Mouse (Mus musculus) layer of hippocampus, postnatal 14 days (tissue): Measurements from ENCODE around the gene Zfp85. TPM values are rescaled to one million over a fixed set of nuclear protein-coding genes. Genes with fewer than 3 reads are reported as not detected.
A peak's percentile ranks its signal among the peaks of the same experiment; 100 is the strongest.
"Not testable (repeated sequence)": the region's sequence is repeated elsewhere in the genome, so short reads cannot be mapped to it uniquely, and the experiment has no call there.

Experiments used
- DNase-seq, 2 experiments: peaks; one replicate each; pipeline ENCODE4 v3.0.0; 2021 to 2022; ENCODE audit warnings: low spot score in 2 of 2, mixed read lengths in 1 of 2
- long read RNA-seq, 2 experiments: library from polyadenylated mRNA; stranded (forward); transcript quantifications; one replicate each; pipeline ENCODE4 v2.0.0; 2021
- total RNA-seq, 2 experiments: library from RNA; stranded (reverse); gene quantifications; 2 replicates each; pipeline ENCODE4 v1.2.3; 2021

Gene Zfp85
- total RNA-seq, result 1 to 10 TPM; 5.7 to 6.9 TPM
- long read RNA-seq, experiment 1, partial matches to known transcripts, result 0 of 5 reads
- long read RNA-seq, experiment 1, other reads (novel, unspliced or antisense), result 4 of 5 reads
- long read RNA-seq, experiment 2, partial matches to known transcripts, result 0 of 3 reads
- long read RNA-seq, experiment 2, other reads (novel, unspliced or antisense), result 0 of 3 reads

DNA sequence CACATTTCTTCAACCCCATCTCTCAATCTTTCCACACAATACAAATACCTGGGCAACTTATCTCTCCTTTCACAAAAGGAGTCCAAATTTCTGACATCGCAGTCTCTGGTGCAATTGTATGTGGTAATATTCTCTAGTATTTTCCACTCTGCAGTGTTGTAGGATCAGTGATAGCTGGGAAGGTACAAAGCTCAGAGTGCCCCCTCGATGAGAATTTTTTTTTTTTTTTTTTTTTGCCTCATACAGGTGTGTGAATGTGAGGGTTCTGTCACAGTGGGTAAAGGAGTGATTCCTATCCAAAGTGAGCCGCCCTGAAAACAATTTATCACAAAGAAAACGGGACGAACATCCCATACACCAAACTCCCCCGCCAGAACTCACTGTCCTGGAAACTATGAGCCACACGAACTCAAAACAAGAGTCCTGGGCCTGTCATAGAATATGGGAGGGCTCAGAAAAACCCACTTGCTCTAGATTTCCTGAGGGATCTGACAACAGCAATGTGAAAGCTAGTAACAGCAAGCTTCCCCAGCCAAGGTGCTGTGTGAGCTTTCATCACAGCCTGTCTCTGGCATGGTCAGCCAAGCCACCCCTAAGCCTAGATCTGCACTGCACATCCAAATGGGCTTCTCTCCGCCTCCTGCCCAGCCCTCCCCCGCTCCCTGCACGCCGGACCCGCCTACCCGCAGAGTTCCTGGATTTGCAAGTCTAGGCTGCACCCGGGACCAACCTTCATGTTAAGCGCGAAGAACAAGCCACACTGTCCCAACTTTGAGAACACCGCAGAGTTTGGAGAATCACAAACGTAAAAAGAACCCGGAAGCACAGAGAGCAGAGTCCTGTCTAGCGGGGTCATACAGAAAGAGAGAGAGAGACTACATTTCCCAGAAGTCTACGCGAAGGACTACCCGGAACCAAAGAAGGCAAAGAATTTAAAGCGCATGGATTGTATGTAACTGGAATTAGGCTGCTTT lies at the start of gene Zfp85:
TSS of gene Zfp85 (minus strand) at position 896 of the 974 bp plus-strand sequence.
- DNase-seq, result peak; percentile 54 to 66

DNA sequence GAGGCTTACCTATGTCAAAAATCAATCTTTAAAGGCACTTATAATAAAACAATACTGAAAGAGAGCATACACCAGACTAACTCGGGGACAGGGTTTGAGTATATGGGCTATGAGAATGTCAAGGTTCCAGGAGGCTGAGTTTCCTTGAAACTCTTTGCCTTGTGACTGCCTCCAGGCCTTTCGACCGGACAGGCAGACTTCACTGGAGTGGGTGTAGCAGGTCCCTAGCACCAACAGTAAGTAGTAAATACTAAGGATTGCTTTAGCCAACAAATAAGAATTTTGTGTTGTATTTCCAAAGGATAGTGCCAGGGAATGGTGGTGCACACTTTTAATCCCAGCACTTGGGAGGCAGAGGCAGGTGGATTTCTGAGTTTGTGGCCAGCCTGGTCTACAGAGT lies 44.1 kb upstream of the Zfp85 start:
- not testable (repeated sequence) for DNase-seq

DNA sequence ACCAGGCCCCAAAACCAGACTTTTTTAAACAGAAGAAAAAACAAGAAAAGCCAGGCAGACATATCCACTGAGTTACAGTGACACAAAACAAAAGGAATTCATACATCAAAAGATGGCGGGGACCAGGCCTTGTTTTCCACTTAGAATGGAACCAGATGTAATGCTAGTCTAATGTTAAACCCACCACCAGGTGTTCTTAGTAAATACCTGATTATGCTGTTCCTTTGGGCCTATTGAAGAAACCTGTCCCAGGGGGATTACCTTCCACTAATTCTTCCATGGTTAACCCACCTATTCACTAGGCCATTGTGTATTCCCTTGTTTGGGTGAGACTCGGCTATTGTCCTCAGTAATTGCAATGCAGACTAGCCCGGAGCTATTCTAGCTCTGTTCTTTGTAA lies 43.6 kb upstream of the Zfp85 start:
- no peak for DNase-seq

DNA sequence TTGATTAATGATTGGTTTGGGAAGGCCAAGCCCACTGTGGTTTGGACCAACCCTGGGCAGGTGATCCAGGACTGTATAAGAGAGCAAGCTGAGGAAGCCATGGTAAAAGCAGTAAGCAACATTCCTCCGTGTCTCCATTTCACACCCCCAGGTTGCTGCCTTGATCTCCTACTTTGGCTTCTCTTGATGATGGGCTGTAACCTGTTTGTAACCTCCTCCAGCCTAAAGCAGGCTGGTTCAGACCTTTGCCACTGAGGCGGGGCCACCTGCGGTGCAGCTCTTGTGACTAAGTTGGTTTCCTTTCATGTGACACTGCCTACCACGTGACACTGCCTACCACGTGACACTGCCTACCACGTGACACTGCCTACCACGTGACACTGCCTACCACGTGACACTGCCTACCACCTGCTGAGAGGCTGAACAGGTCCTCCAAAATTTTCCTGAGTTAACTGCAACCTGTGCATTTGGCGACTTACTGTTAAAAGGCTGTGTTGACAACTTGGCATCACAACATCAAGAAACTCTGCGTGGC lies 37.0 kb upstream of the Zfp85 start:
- no peak for DNase-seq

DNA sequence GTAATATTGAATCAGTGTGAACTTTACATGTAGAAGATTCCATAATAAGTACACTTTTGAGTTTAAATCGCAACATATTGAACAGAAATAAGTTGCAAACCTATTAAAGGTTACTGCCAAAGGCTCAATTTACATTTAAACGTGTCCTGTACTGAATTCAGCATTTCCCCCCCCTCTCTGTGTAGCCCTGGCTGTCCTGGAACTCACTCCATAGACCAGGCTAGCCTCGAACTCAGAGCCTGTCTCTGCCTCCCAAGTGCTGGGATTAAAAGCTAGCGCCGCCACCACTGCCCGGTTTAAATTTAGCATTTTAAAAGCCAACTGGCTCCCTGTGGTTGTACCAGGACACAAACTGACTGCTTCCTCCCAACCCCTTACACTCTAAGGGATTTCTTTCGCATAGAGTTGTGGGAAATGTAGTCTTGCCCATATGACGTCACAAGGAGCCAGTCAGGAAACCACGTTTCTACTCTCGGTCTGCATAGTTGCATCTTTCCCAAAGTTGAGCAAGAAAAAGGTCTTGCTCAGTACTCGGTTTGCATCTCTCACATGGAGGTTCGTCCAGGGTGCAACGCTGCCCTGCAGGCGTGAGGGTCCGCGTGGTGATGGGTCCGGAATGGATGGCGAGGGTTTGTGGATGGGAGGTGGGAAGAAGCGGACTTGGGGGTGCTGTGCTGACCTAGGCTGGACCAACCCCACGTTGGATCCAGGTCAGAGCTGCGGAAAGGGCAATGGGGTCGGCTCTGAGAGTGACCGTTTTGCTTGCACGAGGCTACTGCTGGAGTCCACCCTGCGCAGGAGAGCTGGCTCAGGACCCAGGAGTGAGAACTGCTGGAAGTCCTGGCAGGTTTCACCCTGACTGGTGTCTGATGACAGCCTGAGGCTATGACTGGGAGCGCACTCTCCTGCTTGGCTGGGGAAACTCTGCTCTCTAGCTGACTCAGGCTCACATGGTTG lies 24.5 kb upstream of the Zfp85 start, which contains the start of gene Zfp493:
TSS of gene Zfp493 (plus strand) at position 429 of the 957 bp plus-strand sequence.
- DNase-seq, result peak; percentile 50 to 85

DNA sequence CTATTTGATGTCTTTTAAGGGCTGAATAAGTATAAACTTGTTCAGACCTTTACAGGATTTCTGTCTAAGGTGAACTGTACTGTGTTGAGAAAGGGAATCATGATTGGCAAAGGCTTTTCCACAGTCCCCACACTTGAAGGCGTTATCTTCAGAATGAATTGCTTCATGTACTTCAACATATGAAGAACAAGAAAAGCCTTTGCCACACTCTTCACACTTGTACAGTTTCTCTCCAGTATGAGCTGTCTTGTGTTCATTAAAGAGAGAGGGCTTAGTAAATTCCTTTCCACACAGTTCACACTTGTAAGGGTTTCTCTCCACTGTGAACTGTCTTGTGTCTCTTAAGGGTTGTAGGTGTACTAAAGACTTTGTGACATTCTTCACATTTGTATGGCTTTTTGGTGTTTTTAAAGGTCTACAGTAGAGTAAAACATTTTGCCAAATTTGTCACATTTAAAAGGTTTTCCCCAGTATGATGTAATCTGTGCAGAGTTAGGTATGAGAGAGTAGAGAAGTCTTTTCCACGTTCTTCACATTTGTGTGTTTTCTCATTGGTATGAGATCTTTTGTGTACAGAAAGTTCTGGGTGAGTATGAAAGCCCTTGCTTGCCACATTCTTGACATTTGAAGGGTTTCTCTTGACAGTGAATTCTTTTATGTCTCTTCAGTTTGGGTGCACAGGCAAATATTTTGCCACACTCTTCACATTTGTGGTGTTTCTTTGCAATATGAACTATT lies 8.2 kb upstream of the Zfp85 start:
- no peak for DNase-seq

DNA sequence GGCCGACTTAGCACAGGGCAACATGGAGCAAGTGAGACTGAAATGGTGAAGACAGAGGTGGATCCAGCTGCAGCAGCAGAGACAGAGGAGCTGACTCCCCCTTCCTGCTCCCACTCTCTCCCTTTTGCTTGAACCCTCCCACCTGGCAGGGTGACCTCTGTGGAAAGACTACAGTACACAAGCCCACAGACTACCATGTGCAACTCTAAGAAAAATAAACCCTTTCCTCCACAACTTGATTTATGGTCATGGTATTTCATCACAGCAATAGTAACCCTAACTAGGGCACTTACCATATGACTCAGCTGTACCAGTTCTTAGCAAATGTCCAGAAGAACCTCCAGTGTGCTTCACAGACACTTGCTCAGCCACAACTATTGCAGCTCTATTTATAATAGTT lies 4.9 kb upstream of the Zfp85 start:
- no peak for DNase-seq

DNA sequence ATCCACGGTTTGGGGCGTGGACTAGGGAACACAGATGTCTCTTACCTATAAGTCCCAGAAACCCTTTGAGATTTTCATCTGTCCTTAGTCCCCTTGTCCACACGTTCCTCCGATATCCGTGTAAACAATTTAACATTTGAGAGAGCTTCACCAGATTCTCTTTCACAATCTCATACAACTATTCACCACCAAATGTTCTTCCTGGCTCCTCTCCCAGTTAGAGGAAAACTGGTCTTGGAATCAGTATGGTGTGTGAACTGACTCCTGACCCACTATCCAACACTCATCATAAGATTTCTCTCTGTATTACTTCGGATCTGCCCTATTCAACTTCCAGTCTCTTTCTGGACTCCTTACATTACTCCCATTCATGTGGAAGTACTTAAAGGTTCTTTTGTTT lies 733 bp upstream of the Zfp85 start:
- DNase-seq, result peak in 1 of 2 experiments; percentile 6

DNA sequence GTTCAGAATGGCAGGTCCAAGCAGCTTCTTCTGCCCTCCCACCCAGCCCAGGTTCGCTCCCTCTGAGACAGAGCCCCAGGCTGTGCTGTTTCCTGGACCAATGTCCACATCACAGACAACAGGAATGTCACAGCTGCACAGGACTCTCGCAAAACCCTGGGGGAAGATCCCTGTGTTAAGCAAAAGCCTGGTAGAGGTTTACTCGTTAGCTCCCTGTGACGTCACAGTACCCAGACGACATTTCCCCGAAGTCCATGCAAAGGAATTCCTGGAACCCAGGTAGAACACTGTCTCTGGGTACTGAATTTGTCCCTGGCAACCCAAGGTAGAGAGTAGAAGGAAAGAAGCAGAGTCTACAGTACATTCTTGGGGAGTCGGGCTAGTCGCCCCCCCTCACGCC lies 11.1 kb downstream of the Zfp85 start:
- no peak for DNase-seq

DNA sequence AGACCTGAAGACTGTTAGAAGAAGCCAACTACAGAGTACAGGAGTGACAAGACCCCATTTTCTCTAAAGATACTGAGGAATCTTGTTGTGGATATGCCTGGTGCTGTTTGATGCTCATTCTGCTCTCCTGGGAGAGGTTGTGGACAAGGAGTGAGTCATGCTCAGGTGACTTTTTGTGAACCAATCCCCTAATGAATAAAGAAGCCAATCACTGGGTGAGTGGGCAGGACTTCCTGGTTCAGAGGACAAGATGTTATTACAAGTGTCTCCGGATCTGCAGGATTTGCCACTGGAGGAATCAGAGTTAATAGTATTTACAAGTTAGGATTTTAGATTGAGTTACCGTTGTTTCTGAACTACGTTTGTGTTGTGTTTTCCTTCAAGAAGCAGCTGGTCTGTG lies 12.1 kb downstream of the Zfp85 start:
- DNase-seq, result no peak

DNA sequence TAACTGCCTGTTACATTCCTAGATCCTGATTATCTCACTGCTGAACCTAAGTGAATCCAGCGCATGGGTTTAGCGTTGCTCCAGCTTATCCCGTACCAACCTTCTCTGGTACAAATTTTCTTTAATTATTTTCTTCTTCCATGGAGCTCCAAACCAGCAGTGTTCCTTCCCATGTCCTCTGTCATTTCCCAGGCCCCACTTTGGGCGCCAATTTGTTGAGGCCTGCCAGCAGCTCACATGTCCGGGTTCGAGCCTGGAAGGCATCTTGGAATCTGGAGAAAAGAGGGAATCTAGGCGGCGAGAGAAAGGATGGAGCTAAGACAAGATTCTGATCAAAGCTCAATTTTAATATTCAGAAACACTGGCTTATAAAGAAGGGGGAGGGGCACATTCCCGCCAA lies 20.6 kb downstream of the Zfp85 start:
- not testable (repeated sequence) for DNase-seq

DNA sequence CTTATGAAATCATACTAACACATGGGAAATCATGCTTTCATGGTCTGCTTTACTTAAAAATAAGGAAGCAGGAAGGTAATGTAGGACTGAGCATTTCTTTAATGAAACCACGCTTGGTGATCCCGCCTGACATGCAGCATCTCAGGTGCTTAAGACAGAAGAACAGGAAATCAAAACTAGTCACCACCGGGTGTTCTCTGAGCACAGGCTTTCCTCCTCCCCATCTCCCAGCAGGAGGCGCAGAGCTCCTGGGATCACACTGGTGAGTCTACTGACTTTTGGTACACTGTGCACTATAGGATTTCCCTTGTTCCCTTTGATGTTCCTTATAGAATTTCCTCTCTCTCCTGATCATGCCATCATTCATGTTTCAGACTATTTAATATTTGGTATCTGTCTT lies 25.6 kb downstream of the Zfp85 start:
- not testable (repeated sequence) for DNase-seq

DNA sequence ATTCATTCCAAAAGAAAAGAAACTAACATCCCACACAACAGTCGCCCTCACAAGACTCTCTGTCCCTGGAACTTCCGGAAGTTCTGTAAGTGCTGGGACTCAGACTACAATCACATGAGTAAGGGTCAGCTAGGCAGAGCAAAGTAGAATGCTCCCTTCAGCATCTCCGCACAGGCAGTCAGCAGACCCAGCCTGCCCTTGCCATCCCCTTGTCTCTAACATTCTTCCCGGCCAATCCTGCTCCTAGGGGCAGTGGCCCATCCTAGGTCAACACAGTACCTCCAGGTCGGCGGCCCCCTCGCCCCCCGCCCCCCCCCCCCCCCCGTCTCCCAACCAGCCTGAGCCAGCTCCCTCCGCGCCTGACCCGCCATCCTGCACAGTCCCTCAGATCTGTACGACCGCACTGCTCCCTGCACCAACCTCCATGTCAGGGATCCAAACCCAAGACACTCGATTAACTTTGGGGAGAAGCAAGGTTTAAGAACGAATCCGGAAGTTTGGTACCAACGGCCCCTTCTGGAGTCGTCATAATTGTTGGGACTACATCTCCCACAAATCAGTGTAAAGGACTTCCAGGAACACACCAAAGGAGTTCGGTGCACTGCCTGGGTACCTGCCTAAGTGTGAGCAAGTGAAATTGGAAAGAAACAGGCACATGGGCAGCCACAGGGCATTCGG lies 26.2 kb downstream of the Zfp85 start, which contains the start of gene Zfp65:
TSS of gene Zfp65 (minus strand) at position 533 of the 678 bp plus-strand sequence.
- peak; percentile 54 to 77 for DNase-seq

DNA sequence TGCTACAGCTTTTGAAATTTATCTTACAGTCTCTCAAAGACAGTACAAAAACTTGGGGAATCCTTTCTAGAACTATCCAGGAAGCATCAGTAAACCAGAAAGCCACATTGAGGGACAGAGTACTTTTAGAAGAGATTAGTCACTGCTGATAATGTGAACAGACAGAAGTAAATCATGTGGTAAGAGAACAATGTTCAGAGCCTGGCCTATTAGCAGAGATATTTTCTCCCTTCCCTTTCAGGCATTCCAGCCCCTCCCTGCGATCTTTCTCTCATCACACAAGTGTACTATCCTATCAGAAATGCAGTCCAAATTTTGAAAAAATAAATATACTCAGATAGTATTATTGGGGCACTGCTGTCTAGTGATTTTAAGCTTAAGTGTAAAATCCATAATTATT lies 26.9 kb downstream of the Zfp85 start:
- no peak for DNase-seq

DNA sequence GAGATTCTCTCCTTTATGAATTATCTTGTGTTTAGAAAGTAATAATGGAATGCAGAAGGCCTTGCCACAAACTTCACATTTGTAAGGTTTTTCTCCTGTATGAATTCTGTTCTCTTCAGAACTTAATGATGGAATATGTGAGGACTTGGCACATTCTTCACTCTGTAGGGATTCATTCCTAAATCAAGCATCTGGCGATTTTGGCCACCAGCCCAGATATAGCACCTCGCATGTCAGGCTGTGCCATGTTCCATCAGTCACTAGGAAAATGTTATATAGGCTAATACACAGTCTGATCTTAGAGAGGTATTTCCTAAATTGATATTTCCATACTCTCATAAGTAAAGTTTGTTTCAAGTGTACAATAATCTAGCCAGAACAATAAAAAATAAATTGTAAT lies 29.7 kb downstream of the Zfp85 start:
- not testable (repeated sequence) for DNase-seq

DNA sequence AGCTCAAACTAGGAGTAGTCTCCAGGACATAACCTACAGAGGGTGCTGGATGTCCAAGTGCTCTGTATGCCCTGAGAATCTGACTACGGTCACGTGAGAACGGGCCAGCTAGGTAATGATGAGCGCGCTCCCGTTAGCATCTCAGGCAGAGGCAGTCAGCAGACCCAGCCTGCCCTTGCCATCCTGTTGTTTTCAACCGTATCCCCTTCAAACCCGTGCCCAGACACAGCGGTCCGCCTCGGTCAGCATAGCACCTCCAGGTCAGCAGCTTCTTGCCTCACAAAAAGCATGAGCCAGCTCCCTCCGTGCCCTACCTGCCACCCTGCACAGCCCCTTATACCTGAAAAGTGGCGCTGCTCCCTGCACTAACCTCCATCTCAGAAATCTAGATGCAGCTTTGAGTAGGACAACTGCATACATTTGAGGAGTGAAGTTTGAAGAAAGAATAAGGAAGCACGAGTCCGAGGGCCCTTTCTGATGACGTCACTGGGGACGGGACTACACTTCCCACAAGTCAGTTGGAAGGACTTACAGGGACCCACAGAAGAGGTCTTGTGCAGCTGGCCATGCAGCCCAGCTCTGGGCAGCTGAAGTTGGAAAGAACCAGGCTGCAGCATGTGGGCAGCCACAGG lies 31.1 kb downstream of the Zfp85 start:
- DNase-seq, result peak; percentile 83 to 95
